Mouse (Mus musculus) embryonic facial prominence, embryonic 13.5 days (tissue): ENCODE measurements at regions not wholly inside any gene's neighbourhood (a gene's known extent, or its start where the extent isn't known, plus 50 kb on each side); places are given as distances from the start of the nearest gene placed in this dataset.

Source experiments
- ATAC-seq: fragments of 200-750 bp; cut with Nextera tagmentation; 2 replicates; pipeline ENCODE4 v1.8.0; 2017; ENCODE audit warnings: low read depth; ENCODE audit not compliant: insufficient number of reproducible peaks, insufficient read depth, low FRiP score, low TSS enrichment
- H3K27ac ChIP-seq: fragments of 300-500 bp; sonication (generic); 2 replicates; pipeline ENCODE4 v1.5.1; 2015; ENCODE audit warnings: moderate library complexity, mild to moderate bottlenecking, inconsistent platforms
- H3K27me3 ChIP-seq: fragments of 300-500 bp; sonication (generic); 2 replicates; pipeline ENCODE4 v1.6.1; 2015; ENCODE audit warnings: mild to moderate bottlenecking, inconsistent platforms
- H3K36me3 ChIP-seq: fragments of 300-500 bp; sonication (generic); 2 replicates; pipeline ENCODE4 v1.6.1; 2015; ENCODE audit warnings: mild to moderate bottlenecking, inconsistent platforms
- H3K4me1 ChIP-seq: fragments of 300-500 bp; sonication (generic); 2 replicates; pipeline ENCODE4 v1.6.1; 2015; ENCODE audit warnings: inconsistent platforms
- H3K4me2 ChIP-seq: fragments of 300-500 bp; sonication (generic); 2 replicates; pipeline ENCODE4 v1.6.1; 2015; ENCODE audit warnings: moderate library complexity, mild to moderate bottlenecking, inconsistent platforms
- H3K4me3 ChIP-seq: fragments of 300-500 bp; sonication (generic); 2 replicates; pipeline ENCODE4 v1.5.1; 2015; ENCODE audit warnings: mild to moderate bottlenecking, inconsistent platforms
- H3K9ac ChIP-seq: fragments of 300-500 bp; sonication (generic); 2 replicates; pipeline ENCODE4 v1.6.1; 2015; ENCODE audit warnings: mild to moderate bottlenecking, inconsistent platforms
- H3K9me3 ChIP-seq: fragments of 300-500 bp; sonication (generic); 2 replicates; pipeline ENCODE4 v1.6.1; 2016; ENCODE audit warnings: inconsistent platforms
- WGBS: fragments of 180-500 bp; shearing (Covaris S2); methylation state at CpG from one replicate; pipeline ENCODE4 v1.1.7; 2015; ENCODE audit warnings: mixed read lengths; 5-methylcytosine and 5-hydroxymethylcytosine counted together

DNA sequence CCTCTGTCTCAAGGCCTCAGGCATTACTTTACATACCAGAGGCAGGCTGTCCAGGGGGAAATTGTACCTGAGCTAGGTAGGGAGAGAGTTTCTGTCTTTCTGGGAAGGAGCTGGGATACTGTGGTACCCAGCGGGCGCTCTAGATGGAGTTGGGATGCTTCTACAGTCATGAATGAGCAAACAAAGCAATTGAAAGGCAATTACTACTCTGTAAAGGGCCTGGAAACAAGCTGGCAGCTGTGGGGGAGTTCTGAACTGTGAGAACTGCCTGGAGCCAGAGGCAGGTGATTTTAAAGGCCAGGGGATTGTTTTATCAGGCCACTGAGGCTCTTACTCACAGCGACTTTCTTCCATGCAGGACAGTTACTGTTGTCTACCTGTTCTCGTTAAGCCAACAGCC, 313.3 kb upstream of the Gm12728 start:
- Histone ChIP-seq H3K4me1 (0 out of 2 replicates have a peak, but pooled peaks cover 3% of the 10 kb centered on the region), H3K36me3 (no peaks in the 10 kb centered on the region), H3K9me3 (no peaks in the 10 kb centered on the region), H3K9ac (no peak overlapping the region), H3K27ac (no peak overlapping the region), H3K27me3 (no peaks in the 10 kb centered on the region), H3K4me2 (no peak overlapping the region), H3K4me3 (no peak overlapping the region)
- no peak for ATAC-seq
- 76% methylated on average over 4 of the region's 4 CpGs for WGBS

DNA sequence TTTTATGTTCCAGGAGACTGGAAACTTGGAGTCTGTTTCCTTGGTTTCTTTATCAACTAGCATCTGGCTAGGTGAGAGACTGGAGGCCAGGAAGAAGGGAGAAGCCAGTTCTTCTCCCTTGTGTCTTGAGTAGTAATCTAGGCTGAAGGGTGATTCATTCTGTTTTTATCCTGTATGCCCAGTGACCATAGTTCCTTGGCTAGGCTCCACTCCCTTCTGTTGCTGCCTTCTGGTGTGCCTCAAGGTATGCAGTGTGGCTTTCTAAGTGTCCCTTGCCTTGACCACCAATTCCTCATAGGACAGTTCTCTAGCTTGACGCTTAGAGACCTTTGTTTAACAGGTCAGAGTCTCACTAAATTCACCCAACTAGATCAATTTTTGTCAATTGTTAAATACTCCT, 303.3 kb upstream of the Gm12728 start:
- Histone ChIP-seq H3K9ac (no peak overlapping the region), H3K27ac (no peak overlapping the region), H3K4me2 (no peak overlapping the region), H3K27me3 (no peaks in the 10 kb centered on the region), H3K4me1 (peaks cover 3% of the 10 kb centered on the region; the same call in 1 of the 2 replicates), H3K36me3 (no peaks in the 10 kb centered on the region), H3K9me3 (no peaks in the 10 kb centered on the region), H3K4me3 (no peak overlapping the region)
- ATAC-seq, result no peak
- 94% methylated on average over 1 of the region's 1 CpGs for WGBS

DNA sequence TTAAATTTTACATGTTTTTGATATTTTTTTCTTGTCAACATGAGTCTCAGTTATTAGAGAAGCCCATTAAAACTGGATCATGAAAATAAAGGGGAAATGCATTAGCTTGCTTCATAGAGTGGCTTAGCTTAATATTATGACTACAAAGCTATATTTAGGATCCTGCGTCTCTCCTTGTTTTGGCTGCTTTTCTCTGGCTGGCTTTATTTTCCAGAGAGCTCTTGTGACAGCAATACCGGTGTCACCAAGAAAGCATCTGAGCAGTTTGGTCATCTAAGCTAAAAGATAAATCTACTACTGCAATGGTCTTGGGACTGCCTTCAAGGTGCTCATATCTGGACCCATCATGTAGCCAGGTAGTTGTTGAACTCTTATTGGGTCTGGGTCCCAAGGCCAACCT, 293.5 kb upstream of the Gm12728 start:
- Histone ChIP-seq H3K27ac (no peak overlapping the region), H3K9me3 (no peaks in the 10 kb centered on the region), H3K27me3 (no peaks in the 10 kb centered on the region), H3K4me1 (no peaks in the 10 kb centered on the region), H3K36me3 (no peaks in the 10 kb centered on the region), H3K4me2 (no peak overlapping the region), H3K4me3 (no peak overlapping the region), H3K9ac (no peak overlapping the region)
- 92% methylated on average over 2 of the region's 2 CpGs for WGBS
- ATAC-seq, result no peak

DNA sequence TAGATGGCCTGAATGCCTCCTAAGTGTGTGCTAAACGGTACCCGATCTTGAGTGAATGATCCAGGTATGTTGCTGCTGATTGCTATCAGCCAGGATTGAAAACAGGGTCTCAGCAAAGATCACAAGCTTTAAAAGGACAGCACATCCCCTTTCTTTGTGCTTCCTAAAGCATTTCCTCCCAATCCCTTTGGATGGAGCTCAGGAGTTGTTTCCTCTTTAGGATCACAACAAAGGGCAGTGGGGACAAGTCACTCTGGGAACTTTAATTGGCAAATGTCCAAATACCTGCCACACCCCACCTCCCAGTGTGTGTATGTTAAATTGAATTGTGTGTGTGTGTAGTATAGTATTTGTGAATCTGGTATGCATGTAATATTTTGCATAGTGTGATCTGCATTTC, 283.5 kb upstream of the Gm12728 start:
- Histone ChIP-seq H3K36me3 (no peaks in the 10 kb centered on the region), H3K27me3 (no peaks in the 10 kb centered on the region), H3K4me3 (no peak overlapping the region), H3K4me1 (no peaks in the 10 kb centered on the region), H3K9me3 (no peaks in the 10 kb centered on the region), H3K9ac (no peak overlapping the region), H3K4me2 (no peak overlapping the region), H3K27ac (no peak overlapping the region)
- WGBS, result 48% methylated on average over 2 of the region's 2 CpGs
- no peak for ATAC-seq

DNA sequence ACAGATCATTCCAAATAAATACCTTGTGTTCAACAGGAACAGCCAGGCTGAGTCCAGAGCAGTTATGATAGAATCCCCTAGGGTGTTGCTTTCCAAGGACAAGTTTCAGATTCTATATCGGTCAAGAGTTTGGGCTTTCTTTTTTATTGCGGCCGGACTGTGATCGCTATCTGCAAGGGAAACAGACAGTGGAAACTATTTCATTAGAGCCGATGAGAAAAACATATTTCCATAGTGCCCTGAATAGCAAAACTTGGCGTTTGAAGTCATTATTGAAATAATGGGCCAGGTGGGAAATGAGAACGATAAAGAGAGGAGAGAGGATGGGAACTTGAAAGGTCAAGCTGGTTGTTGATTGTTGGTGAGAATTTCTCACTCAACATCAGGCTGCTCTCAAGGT, 282.4 kb upstream of the Gm12728 start:
- WGBS, result 83% methylated on average over 7 of the region's 7 CpGs
- Histone ChIP-seq H3K9me3 (no peaks in the 10 kb centered on the region), H3K4me1 (no peaks in the 10 kb centered on the region), H3K4me3 (no peak overlapping the region), H3K36me3 (no peaks in the 10 kb centered on the region), H3K4me2 (no peak overlapping the region), H3K27ac (no peak overlapping the region), H3K27me3 (no peaks in the 10 kb centered on the region), H3K9ac (no peak overlapping the region)
- ATAC-seq, result no peak

DNA sequence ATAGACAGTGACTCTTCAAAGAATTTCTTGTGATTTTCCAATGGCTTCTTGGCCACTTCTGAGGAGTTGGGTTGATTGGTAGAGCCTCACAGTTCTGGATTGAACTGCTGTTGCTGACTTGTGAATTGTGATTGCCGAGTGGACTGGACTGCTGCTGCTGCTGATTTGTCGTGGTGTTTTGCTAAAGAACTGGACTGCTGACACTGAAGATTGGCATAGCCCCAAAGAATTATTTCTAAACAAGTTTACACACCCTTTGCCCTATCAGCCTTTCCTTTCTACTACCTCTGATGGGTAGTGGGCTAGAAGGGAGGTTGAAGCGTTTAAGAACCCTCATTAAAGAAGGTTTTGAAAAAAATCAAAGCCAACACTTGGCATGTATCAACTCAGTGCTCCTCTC, 280.6 kb upstream of the Gm12728 start:
- no peaks in the 10 kb centered on the region for H3K36me3 ChIP-seq
- ATAC-seq, result no peak
- H3K9ac ChIP-seq, result no peak overlapping the region
- H3K27me3 ChIP-seq, result no peaks in the 10 kb centered on the region
- WGBS, result 85% methylated on average over 3 of the region's 3 CpGs
- no peaks in the 10 kb centered on the region for H3K4me1 ChIP-seq
- no peak overlapping the region for H3K4me2 ChIP-seq
- no peaks in the 10 kb centered on the region for H3K9me3 ChIP-seq
- no peak overlapping the region for H3K27ac ChIP-seq
- no peak overlapping the region for H3K4me3 ChIP-seq

DNA sequence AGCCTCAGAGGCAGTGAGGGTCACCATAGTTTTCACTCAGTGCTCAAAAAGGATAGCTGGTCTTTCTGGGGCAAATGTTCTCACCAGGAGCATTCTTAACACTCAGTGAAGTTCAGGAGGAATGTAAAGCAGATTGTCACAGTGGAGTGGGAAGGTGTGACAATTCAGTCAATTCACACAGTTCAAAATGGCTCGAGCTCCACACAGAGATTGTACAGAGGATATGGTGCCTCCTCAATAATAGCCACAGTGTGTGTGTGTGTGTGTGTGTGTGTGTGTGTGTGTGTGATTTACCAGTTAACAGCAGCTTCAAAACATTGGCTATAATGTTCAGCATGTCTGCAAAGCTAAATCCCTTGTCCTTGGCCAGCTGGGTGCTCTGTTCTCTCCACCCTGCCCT, 279.3 kb upstream of the Gm12728 start:
- Histone ChIP-seq H3K4me3 (no peak overlapping the region), H3K9me3 (no peaks in the 10 kb centered on the region), H3K27me3 (no peaks in the 10 kb centered on the region), H3K36me3 (no peaks in the 10 kb centered on the region), H3K4me1 (no peaks in the 10 kb centered on the region), H3K27ac (no peak overlapping the region), H3K9ac (no peak overlapping the region), H3K4me2 (no peak overlapping the region)
- ATAC-seq, result no peak
- WGBS, result 90% methylated on average over 1 of the region's 1 CpGs

DNA sequence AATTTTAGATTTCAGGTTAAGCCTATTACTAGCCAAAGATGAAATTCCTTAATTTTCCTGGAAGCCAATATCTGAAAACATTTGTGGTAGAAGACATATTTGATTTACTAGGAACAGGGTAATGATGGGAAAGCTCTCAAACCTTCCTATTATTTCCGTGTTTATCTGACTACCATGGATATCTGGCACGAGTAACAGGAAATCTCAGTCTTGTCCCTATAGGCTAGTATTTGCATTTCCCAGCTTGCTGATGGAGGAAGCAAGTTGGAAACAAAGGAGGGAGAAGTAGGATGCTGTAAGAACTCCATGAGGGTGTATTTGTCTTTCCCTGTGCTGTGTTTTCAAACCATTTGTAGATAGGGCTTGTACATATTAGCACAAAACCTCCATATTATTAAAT, 264.5 kb upstream of the Gm12728 start:
- no peak for ATAC-seq
- 63% methylated on average over 2 of the region's 2 CpGs for WGBS
- Histone ChIP-seq H3K9ac (no peak overlapping the region), H3K27ac (no peak overlapping the region), H3K4me1 (0 out of 2 replicates have a peak, but pooled peaks cover 2% of the 10 kb centered on the region), H3K4me2 (no peak overlapping the region), H3K4me3 (no peak overlapping the region), H3K9me3 (no peaks in the 10 kb centered on the region), H3K27me3 (no peaks in the 10 kb centered on the region), H3K36me3 (no peaks in the 10 kb centered on the region)

DNA sequence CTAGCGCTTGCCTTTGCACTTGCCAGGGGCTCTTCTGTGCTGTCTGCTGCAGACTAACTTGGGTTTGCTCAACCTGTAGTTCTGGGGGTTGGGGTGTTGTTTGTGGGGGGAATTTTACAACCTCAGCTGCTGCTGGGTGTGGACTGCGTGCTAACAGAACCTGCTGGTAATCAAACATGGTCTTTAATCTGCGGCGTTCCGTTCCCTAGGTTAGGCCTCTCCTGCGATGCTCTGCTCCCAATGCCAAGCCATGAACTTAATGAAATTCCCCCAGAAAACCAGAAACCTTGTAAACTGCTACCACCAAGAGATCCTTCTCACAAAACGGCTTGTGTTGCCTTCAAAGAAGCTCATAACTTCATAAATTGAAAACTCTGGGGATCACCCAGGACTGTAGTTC, 262.9 kb upstream of the Gm12728 start:
- Histone ChIP-seq H3K9ac (no peak overlapping the region), H3K4me2 (no peak overlapping the region), H3K9me3 (no peaks in the 10 kb centered on the region), H3K36me3 (no peaks in the 10 kb centered on the region), H3K27ac (no peak overlapping the region), H3K27me3 (no peaks in the 10 kb centered on the region), H3K4me1 (peaks cover 4% of the 10 kb centered on the region; the same call in 1 of the 2 replicates), H3K4me3 (no peak overlapping the region)
- 72% methylated on average over 7 of the region's 7 CpGs for WGBS
- ATAC-seq, result no peak

DNA sequence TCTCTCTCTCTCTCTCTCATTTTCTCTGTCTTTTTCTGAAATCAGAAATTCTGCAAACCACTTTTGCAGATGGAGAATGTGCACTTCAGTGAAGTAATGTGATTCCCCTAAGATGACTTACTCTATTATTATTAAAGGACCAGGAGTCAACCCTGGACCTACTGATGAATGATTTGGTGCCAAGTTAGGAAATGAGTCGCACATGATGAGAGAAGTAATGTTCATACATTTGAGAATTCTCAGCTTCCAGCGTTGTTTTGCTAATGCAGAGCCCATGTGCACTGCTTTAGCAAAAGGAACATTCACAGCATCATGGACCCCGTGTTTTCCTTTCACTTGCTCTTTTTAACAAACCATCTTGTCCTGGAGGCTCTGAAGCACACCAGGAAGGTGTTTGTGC, 262.4 kb upstream of the Gm12728 start:
- no peaks in the 10 kb centered on the region for H3K9me3 ChIP-seq
- H3K27ac ChIP-seq, result no peak overlapping the region
- WGBS, result 72% methylated on average over 3 of the region's 3 CpGs

DNA sequence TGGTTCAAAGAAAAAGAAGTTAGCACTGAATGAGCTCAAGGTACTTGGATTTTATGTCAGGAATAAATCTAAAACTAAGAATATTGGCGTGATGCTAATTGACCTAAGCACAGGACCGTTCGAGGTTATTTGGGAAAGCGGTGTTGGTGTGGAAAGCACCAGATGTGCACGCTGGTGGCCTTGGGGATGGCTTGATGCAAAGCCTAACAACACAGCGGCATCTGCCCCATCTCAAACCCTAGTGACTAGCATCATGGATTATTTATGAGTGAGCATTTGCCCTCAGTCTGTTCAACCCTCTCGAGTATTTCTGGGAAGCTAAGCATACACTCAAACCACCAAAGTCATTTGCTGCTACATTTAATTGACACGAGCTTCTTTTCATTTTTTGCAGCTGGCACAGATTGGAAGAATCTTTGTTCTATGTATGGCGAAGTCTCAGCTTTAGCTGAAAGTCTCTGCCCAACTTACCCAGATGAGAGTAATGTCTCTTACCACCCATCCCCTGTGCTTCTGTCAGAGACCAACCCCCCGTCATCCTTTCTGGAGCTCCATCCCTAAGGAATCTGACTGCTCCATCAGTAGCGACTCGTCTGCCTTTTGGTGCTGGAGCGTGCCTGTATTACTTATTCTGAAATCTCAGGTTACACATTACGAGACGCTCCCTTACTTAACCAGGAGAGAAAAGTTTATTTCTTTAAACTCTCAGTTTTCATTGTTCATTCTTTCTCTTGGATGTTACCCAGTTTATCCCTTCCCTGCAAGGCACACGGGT, 257.8 kb upstream of the Gm12728 start:
- no peaks in the 10 kb centered on the region for H3K9me3 ChIP-seq
- no peak for ATAC-seq
- H3K4me3 ChIP-seq, result no peak overlapping the region
- H3K27ac ChIP-seq, result no peak overlapping the region
- no peaks in the 10 kb centered on the region for H3K27me3 ChIP-seq
- no peak overlapping the region for H3K4me2 ChIP-seq
- no peak overlapping the region for H3K9ac ChIP-seq
- peaks cover 5% of the 10 kb centered on the region; the same call in 1 of the 2 replicates for H3K4me1 ChIP-seq
- 46% methylated on average over 16 of the region's 16 CpGs for whole genome bisulfite sequencing
- no peaks in the 10 kb centered on the region for H3K36me3 ChIP-seq

More for the DNA sequence above, 262.4 kb upstream of the Gm12728 start:
- no peak for ATAC-seq
- no peak overlapping the region for H3K4me3 ChIP-seq
- H3K4me2 ChIP-seq, result no peak overlapping the region
- H3K9ac ChIP-seq, result no peak overlapping the region
- H3K36me3 ChIP-seq, result no peaks in the 10 kb centered on the region
- H3K4me1 ChIP-seq, result peaks cover 7% of the 10 kb centered on the region; the same call in 1 of the 2 replicates
- no peaks in the 10 kb centered on the region for H3K27me3 ChIP-seq

DNA sequence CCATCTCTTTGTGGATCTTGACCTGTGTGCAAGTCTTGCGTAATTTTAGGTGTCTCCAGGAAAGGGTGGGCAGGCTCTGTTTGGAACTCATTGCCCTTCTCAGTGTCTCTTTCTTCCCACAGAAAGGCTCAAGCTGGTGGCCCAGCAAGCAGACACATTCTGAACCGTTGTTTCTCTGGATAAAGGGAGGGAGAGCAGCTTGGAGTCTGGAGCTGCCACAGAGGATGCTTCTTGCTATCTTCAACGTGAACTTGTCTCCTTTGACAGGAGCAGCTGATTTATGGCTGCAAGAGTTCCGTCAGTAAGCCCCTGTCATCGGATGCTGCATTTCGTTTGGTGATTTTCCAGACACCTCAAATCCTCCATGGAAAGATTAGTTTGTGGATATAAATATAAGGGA, 254.2 kb upstream of the Gm12728 start:
- WGBS, result 79% methylated on average over 6 of the region's 6 CpGs
- Histone ChIP-seq H3K4me3 (no peak overlapping the region), H3K36me3 (no peaks in the 10 kb centered on the region), H3K9me3 (no peaks in the 10 kb centered on the region), H3K27ac (no peak overlapping the region), H3K4me1 (peaks cover 5% of the 10 kb centered on the region; the same call in 1 of the 2 replicates), H3K27me3 (no peaks in the 10 kb centered on the region), H3K4me2 (no peak overlapping the region), H3K9ac (no peak overlapping the region)
- no peak for ATAC-seq
